Mouse (Mus musculus) embryonic stem cell, embryonic (primary cell): ENCODE results near the gene 1700007K13Rik.

Experiments used
- CTCF ChIA-PET, 4 experiments: fragments of 300-600 bp in 2 of 4; fragments of 350-600 bp in 2 of 4; sonication (Branson Sonifier 250); formaldehyde crosslinking; loops; one replicate each; lab custom pipeline; 2022; ENCODE audit warnings: inconsistent platforms in 2 of 4; lab: Charles Lee
- POLR2A ChIA-PET, 4 experiments: fragments of 300-600 bp in 2 of 4; fragments of 350-600 bp in 2 of 4; sonication (Branson Sonifier 250); formaldehyde crosslinking; loops; one replicate each; lab custom pipeline; 2022; ENCODE audit warnings: antibody characterized with exemption in 4 of 4, inconsistent platforms in 1 of 4; lab: Charles Lee

Gene 1700007K13Rik

DNA sequence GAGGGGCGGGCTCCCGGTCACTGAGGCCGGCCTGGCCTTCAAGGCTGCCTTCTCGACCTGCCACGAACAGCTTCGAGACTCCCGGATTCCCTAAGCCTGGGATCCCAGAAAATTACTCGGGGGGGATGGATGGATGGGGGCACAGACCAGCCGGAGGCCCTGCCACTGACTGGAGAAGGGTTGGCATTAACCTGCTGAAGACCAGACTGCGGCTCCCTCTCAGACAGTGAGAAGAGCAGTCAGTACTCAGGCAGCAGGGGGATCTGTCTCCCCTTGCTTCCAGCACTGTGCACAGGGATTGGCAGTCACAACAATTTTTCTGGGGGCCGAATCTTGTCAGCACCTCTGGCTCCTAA, 18.8 kb downstream of the 1700007K13Rik start:
- POLR2A ChIA-PET, result interaction anchor here in 3 of 4 experiments (0.6 to 2.4 kb wide), 6 partner anchors 8 to 251 kb away, joined by 3 to 9 read pairs (median 4); no protein-coding TSS in a partner anchor
- CTCF ChIA-PET, result interaction anchor here in 3 of 4 experiments (0.6 to 2.9 kb wide), 6 partner anchors 13 to 174 kb away, joined by 3 to 17 read pairs (median 4); partner anchors contain the start of genes Gfi1b (in 1 of the 3) and Ralgds (in 1 of the 3)

- ChIA-PET POLR2A (interaction anchor here (0.6 to 2.4 kb wide), 10 partner anchors 9 to 250 kb away, joined by 3 to 9 read pairs (median 4); no protein-coding TSS in a partner anchor), CTCF (interaction anchor here (0.5 to 2.9 kb wide), 9 partner anchors 17 to 175 kb away, joined by 3 to 17 read pairs (median 5); partner anchors contain the start of genes Gfi1b (in 1 of the 4) and Gtf3c5 (in 1 of the 4))
These were observed 19.4 kb downstream of the 1700007K13Rik start, which contains the start of gene Ppp1r26 for GRCm38 (mm10) chr2:28446515-28447314. Ppp1r26 (plus strand) TSS chr2:28446800.

DNA sequence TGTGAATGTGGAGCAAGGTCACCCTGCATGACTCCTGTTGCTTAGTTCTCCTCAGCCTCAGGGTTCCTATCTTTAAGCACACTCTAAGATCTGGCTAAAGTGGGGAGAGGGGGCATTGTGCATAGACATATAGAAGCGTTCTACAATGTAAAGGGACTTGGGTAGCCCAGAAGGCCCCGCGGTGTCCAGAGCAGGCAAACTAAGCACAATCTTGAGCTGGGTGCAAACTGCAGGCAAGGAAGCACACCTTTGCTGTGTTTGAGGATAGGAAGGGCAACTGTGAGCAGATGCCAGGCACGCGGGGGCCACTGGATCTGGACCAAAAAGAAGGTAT, 20.0 kb downstream of the 1700007K13Rik start:
- CTCF ChIA-PET, result interaction anchor here (0.5 to 2.9 kb wide), 9 partner anchors 18 to 176 kb away, joined by 3 to 17 read pairs (median 5); partner anchors contain the start of genes Gfi1b (in 1 of the 4) and Gtf3c5 (in 1 of the 4)
- POLR2A ChIA-PET, result interaction anchor here (0.8 to 2.4 kb wide), 10 partner anchors 9 to 241 kb away, joined by 3 to 9 read pairs (median 4); no protein-coding TSS in a partner anchor

GRCm38 (mm10) chr2:28445082-28445481, 21.1 kb downstream of the 1700007K13Rik start:
- ChIA-PET POLR2A (interaction anchor here in 3 of 4 experiments (0.7 to 2.4 kb wide), 6 partner anchors 11 to 76 kb away, joined by 3 to 9 read pairs (median 4); partner anchors contain the start of gene 1700007K13Rik (in 1 of the 3)), CTCF (interaction anchor here in 1 of 4 experiments (1.5 kb wide), 1 partner anchor 25 kb away, joined by 5 read pairs; no protein-coding TSS in a partner anchor)

DNA sequence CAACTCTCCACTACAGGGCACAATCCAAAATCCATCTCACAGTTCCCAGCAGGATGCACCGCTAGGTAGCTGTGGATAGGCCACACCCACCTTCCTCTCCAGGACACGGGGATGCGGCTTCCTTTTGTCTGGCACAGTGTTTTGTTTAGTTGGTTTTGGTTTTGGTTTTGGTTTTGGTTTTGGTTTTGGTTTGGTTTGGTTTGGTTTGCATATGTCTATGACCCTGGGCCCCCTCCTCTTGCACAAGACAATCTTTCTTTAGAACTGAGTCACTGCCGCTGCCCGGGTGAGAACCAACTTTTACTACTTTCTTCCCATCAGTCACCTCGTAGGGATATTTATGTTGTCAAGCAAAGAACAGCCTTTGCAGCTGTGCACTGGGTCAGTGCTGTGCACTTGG, 25.3 kb downstream of the 1700007K13Rik start:
- ChIA-PET POLR2A (interaction anchor here in 1 of 4 experiments (1.6 kb wide), 1 partner anchor 935 kb away, joined by 3 read pairs; no protein-coding TSS in a partner anchor), CTCF (interaction anchor here in 1 of 4 experiments (1.8 kb wide), 1 partner anchor 23 kb away, joined by 5 read pairs; no protein-coding TSS in a partner anchor)

- ChIA-PET POLR2A (interaction anchor here (0.7 to 1.6 kb wide), 5 partner anchors 11 to 43 kb away, joined by 3 to 7 read pairs (median 5); partner anchors contain the start of gene Ppp1r26 (in 2 of the 4)), CTCF (interaction anchor here in 2 of 4 experiments (0.6 to 1.9 kb wide), 5 partner anchors 16 to 535 kb away, joined by 3 to 5 read pairs (median 5); no protein-coding TSS in a partner anchor)
These were observed 30.7 kb downstream of the 1700007K13Rik start for GRCm38 (mm10) chr2:28435401-28435800.

GRCm38 (mm10) chr2:28433512-28433911, 32.6 kb downstream of the 1700007K13Rik start:
- POLR2A ChIA-PET, result interaction anchor here in 2 of 4 experiments (0.6 to 1.9 kb wide), 6 partner anchors 15 to 837 kb away, joined by 3 to 7 read pairs (median 4); no protein-coding TSS in a partner anchor

GRCm38 (mm10) chr2:28432811-28433210, 33.3 kb downstream of the 1700007K13Rik start:
- ChIA-PET POLR2A (interaction anchor here in 2 of 4 experiments (0.6 to 1.9 kb wide), 6 partner anchors 14 to 78 kb away, joined by 3 to 6 read pairs (median 4); partner anchors contain the start of gene Ppp1r26 (in 1 of the 2)), CTCF (interaction anchor here in 1 of 4 experiments (0.6 kb wide), 1 partner anchor 34 kb away, joined by 3 read pairs; no protein-coding TSS in a partner anchor)

More at GRCm38 (mm10) chr2:28433512-28433911, 32.6 kb downstream of the 1700007K13Rik start:
- CTCF ChIA-PET, result interaction anchor here in 2 of 4 experiments (0.6 to 0.8 kb wide), 3 partner anchors 15 to 829 kb away, joined by 4 read pairs; no protein-coding TSS in a partner anchor

- CTCF ChIA-PET, result interaction anchor here in 1 of 4 experiments (0.6 to 0.9 kb wide), 3 partner anchors 8 to 327 kb away, joined by 3 to 5 read pairs (median 3); no protein-coding TSS in a partner anchor
- POLR2A ChIA-PET, result interaction anchor here in 3 of 4 experiments (0.6 to 1.6 kb wide), 5 partner anchors 10 to 222 kb away, joined by 3 to 4 read pairs (median 3); partner anchors contain the start of gene 1700007K13Rik (in 1 of the 3)
These were observed 35.3 kb downstream of the 1700007K13Rik start for GRCm38 (mm10) chr2:28430846-28431245.

DNA sequence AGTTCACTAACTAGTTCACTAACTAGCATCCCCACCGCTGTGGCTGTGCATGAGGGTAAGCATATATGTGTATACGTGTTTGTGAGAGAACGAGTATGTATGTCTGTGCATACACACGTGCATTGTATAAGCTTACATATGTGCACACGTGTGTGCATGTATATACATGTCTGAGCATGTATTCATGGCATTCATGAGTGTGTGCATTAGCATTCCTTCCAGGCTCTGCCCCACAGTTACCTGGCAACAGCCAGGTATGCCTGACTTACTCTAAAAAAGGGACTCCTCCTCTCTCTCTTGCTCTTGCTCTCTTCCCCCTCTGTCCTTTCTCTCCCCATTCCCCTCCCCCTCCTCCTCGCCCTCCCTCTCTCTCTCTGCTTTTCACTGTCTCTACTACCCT, 38.9 kb downstream of the 1700007K13Rik start:
- POLR2A ChIA-PET, result no interaction called here
- CTCF ChIA-PET, result no interaction called here

GRCm38 (mm10) chr2:28423167-28423566, 43.0 kb downstream of the 1700007K13Rik start:
- POLR2A ChIA-PET, result interaction anchor here in 2 of 4 experiments (0.6 to 1.9 kb wide), 5 partner anchors 32 to 217 kb away, joined by 3 to 5 read pairs (median 3); partner anchors contain the start of gene Mrps2 (in 1 of the 2)
- CTCF ChIA-PET, result interaction anchor here in 2 of 4 experiments (0.7 to 1.0 kb wide), 3 partner anchors 7 to 1228 kb away, joined by 3 to 5 read pairs (median 3); no protein-coding TSS in a partner anchor

DNA sequence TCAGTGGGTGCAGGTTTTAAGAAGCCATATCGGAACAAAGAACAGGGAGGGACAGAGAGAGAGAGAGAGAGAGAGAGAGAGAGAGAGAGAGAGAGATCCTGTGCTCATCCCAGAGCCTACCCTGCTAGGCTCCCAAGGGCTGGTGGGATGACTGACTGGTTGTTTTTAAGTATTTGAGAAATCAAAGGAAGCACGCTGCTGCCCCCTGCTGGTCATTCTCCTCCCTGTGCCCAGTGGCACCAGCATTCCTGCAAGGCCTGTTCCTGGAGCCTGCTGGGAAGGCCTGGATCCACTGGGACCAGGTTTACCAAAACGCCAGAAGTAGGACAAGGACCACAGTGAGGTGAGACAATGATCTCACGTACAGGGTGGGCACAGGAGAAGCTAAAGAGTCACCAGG, 46.2 kb downstream of the 1700007K13Rik start:
- CTCF ChIA-PET, result interaction anchor here (0.6 to 2.8 kb wide), 20 partner anchors 15 to 1011 kb away, joined by 3 to 53 read pairs (median 5); no protein-coding TSS in a partner anchor

GRCm38 (mm10) chr2:28418034-28418433, 48.1 kb downstream of the 1700007K13Rik start:
- ChIA-PET CTCF (interaction anchor here (0.5 to 3.6 kb wide), 100 partner anchors 8 to 865 kb away, joined by 3 to 53 read pairs (median 4); partner anchors contain the start of genes Gtf3c5 (in 1 of the 4) and Ppp1r26 (in 1 of the 4)), POLR2A (interaction anchor here in 3 of 4 experiments (0.9 to 2.7 kb wide), 6 partner anchors 29 to 533 kb away, joined by 4 to 22 read pairs (median 4); partner anchors contain the start of genes 1700007K13Rik (in 1 of the 3) and Ppp1r26 (in 1 of the 3))

More for the DNA sequence above, 46.2 kb downstream of the 1700007K13Rik start:
- POLR2A ChIA-PET, result interaction anchor here in 3 of 4 experiments (0.7 to 1.4 kb wide), 4 partner anchors 11 to 213 kb away, joined by 3 to 4 read pairs (median 3); no protein-coding TSS in a partner anchor

- CTCF ChIA-PET, result interaction anchor here in 2 of 4 experiments (0.5 to 3.6 kb wide), 2 partner anchors 44 to 46 kb away, joined by 12 to 31 read pairs; no protein-coding TSS in a partner anchor
- POLR2A ChIA-PET, result interaction anchor here in 1 of 4 experiments (2.7 kb wide), 1 partner anchor 212 kb away, joined by 8 read pairs; no protein-coding TSS in a partner anchor
These were observed 49.6 kb downstream of the 1700007K13Rik start for GRCm38 (mm10) chr2:28416511-28416910.

- POLR2A ChIA-PET, result interaction anchor here in 1 of 4 experiments (0.7 kb wide), 1 partner anchor 409 kb away, joined by 3 read pairs; no protein-coding TSS in a partner anchor
- CTCF ChIA-PET, result interaction anchor here in 1 of 4 experiments (0.7 kb wide), 1 partner anchor 126 kb away, joined by 3 read pairs; no protein-coding TSS in a partner anchor
These were observed 50.6 kb downstream of the 1700007K13Rik start for GRCm38 (mm10) chr2:28415387-28416024.

- CTCF ChIA-PET, result no interaction called here
- POLR2A ChIA-PET, result no interaction called here
These were observed 51.4 kb downstream of the 1700007K13Rik start for GRCm38 (mm10) chr2:28414757-28415137.
